ENCODE assay signal across 25 mouse cellular contexts in genomic region chr16:73015976-73016375, GRCm38 (mm10).
A peak's percentile ranks its signal among the peaks of the same experiment; 100 is the strongest.
DNase-seq lines count a peak whose midpoint lies in the region; ATAC-seq and TF ChIP-seq lines count a peak whose summit lies in the region.
"Had no signal": no experiment of that assay in that cellular context is flagged by ENCODE, and none has a peak within 500 bp of the region (broad histone marks: within the 10 kb centered on the region; RNA-seq: fewer than 3 reads in every experiment).

No protein-coding gene starts in this region.

- H3K4me3 ChIP-seq in forebrain, postnatal 0 days (ENCODE audit: low read depth, low read length) = no peak overlapping the region
- H3K4me3 ChIP-seq in forebrain, embryonic 16.5 days (replicated peaks; ENCODE audit: low read length) = no peak overlapping the region
- H3K4me3 ChIP-seq in heart, embryonic 16.5 days (ENCODE audit: low read length) = no peak overlapping the region
- no peak overlapping the region for H3K4me3 ChIP-seq in embryonic facial prominence, embryonic 13.5 days
- no peak overlapping the region for H3K4me3 ChIP-seq in limb, embryonic 13.5 days
- H3K4me3 ChIP-seq: gastrocnemius, adult 2 months; heart, embryonic 15.5 days; liver, embryonic 15.5 days; megakaryocyte, embryonic 14.5 days had no signal

- peaks cover 8% of the 10 kb centered on the region; the same call in 1 of the 2 replicates for H3K36me3 ChIP-seq in forebrain, postnatal 0 days (ENCODE audit: insufficient read depth)
- H3K36me3 ChIP-seq in forebrain, embryonic 16.5 days (ENCODE audit: control insufficient read depth, insufficient read depth) = peaks cover 4% of the 10 kb centered on the region; the same call in 1 of the 2 replicates
- no peaks in the 10 kb centered on the region for H3K36me3 ChIP-seq in heart, embryonic 16.5 days (ENCODE audit: control insufficient read depth, insufficient read depth)
- H3K36me3 ChIP-seq in embryonic facial prominence, embryonic 13.5 days = peaks cover 20% of the 10 kb centered on the region
- peaks cover 28% of the 10 kb centered on the region for H3K36me3 ChIP-seq in limb, embryonic 13.5 days
- H3K36me3 ChIP-seq: liver, embryonic 15.5 days had no signal

- no peak overlapping the region for H3K27ac ChIP-seq in forebrain, postnatal 0 days (ENCODE audit: low read depth, low read length)
- no peak overlapping the region for H3K27ac ChIP-seq in forebrain, embryonic 16.5 days (ENCODE audit: low read length)
- no peak overlapping the region for H3K27ac ChIP-seq in heart, embryonic 16.5 days (ENCODE audit: low read length)
- H3K27ac ChIP-seq in embryonic facial prominence, embryonic 13.5 days = peak overlapping the region; percentile 58; the same call in 1 of the 2 replicates
- H3K27ac ChIP-seq in limb, embryonic 13.5 days = peak overlapping the region; percentile 15; the same call in 1 of the 2 replicates
- H3K27ac ChIP-seq: gastrocnemius, adult 2 months; heart, embryonic 15.5 days; hindbrain, postnatal 0 days; liver, embryonic 15.5 days had no signal

- H3K4me2 ChIP-seq in forebrain, postnatal 0 days (ENCODE audit: low read depth) = no peak overlapping the region
- no peak overlapping the region for H3K4me2 ChIP-seq in forebrain, embryonic 16.5 days (ENCODE audit: low read length)
- no peak overlapping the region for H3K4me2 ChIP-seq in heart, embryonic 16.5 days (ENCODE audit: low read depth, low read length)
- H3K4me2 ChIP-seq in embryonic facial prominence, embryonic 13.5 days = no peak overlapping the region
- no peak overlapping the region for H3K4me2 ChIP-seq in limb, embryonic 13.5 days (replicated peaks)
- H3K4me2 ChIP-seq: heart, embryonic 15.5 days; liver, embryonic 15.5 days had no signal

- H3K27me3 ChIP-seq in forebrain, postnatal 0 days (ENCODE audit: insufficient read depth, low read length) = no peaks in the 10 kb centered on the region
- no peaks in the 10 kb centered on the region for H3K27me3 ChIP-seq in forebrain, embryonic 16.5 days (replicated peaks; ENCODE audit: control insufficient read depth, insufficient read depth, low read length)
- H3K27me3 ChIP-seq in heart, embryonic 16.5 days (ENCODE audit: control insufficient read depth, insufficient read depth, low read length) = no peaks in the 10 kb centered on the region
- H3K27me3 ChIP-seq in embryonic facial prominence, embryonic 13.5 days = no peaks in the 10 kb centered on the region
- no peaks in the 10 kb centered on the region for H3K27me3 ChIP-seq in limb, embryonic 13.5 days
- H3K27me3 ChIP-seq: heart, embryonic 15.5 days; liver, embryonic 15.5 days; megakaryocyte, embryonic 14.5 days had no signal

- ATAC-seq in forebrain, postnatal 0 days = peak; percentile 55; the same call in 1 of the 2 replicates
- ATAC-seq in forebrain, embryonic 16.5 days = no peak
- ATAC-seq in heart, embryonic 16.5 days (replicated peaks; ENCODE audit: extremely low read depth, insufficient read depth, low FRiP score) = peak; percentile 23; the same call in 1 of the 2 replicates
- no peak for ATAC-seq in embryonic facial prominence, embryonic 13.5 days (ENCODE audit: insufficient number of reproducible peaks, insufficient read depth, low FRiP score, low TSS enrichment, low read depth)
- no peak for ATAC-seq in limb, embryonic 13.5 days (ENCODE audit: low FRiP score, low read depth)
- no peak for ATAC-seq in granulocyte monocyte progenitor cell, adult 5-6 weeks (replicated peaks; ENCODE audit: poor library complexity, severe bottlenecking)
- ATAC-seq: CD4-positive, CD25-positive, alpha-beta regulatory T cell, adult 4 months; forebrain, embryonic 14.5 days; hindbrain, postnatal 0 days; intestine, embryonic 16.5 days had no signal

- no peaks in the 10 kb centered on the region for H3K4me1 ChIP-seq in forebrain, postnatal 0 days (ENCODE audit: insufficient read depth)
- peaks cover 3% of the 10 kb centered on the region; the same call in 1 of the 2 replicates for H3K4me1 ChIP-seq in forebrain, embryonic 16.5 days (replicated peaks; ENCODE audit: control insufficient read depth, insufficient read depth, low read length)
- H3K4me1 ChIP-seq in heart, embryonic 16.5 days (ENCODE audit: control insufficient read depth, insufficient read depth, low read length) = peaks cover 8% of the 10 kb centered on the region
- H3K4me1 ChIP-seq in embryonic facial prominence, embryonic 13.5 days = peaks cover 12% of the 10 kb centered on the region; the same call in 1 of the 2 replicates
- peaks cover 30% of the 10 kb centered on the region for H3K4me1 ChIP-seq in limb, embryonic 13.5 days
- H3K4me1 ChIP-seq: liver, embryonic 15.5 days; megakaryocyte, embryonic 14.5 days had no signal

- no peak for DNase-seq in forebrain, postnatal 0 days
- no peak for DNase-seq in heart, adult 9 months (ENCODE audit: low spot score in 2 of 2)
- DNase-seq in spleen, adult 12 weeks (ENCODE audit: low spot score) = no peak
- DNase-seq: adrenal gland, postnatal 14 days; cerebellum, adult 9-11 months; gastrocnemius, adult 2 months; kidney, adult 9 months; kidney, postnatal 14 days; liver; lung, postnatal 36 days; midbrain, embryonic 14.5 days; right cerebral cortex, postnatal 14 days; thymus, postnatal 14 days had no signal

- no peaks in the 10 kb centered on the region for H3K9me3 ChIP-seq in forebrain, postnatal 0 days (ENCODE audit: low read length)
- H3K9me3 ChIP-seq in forebrain, embryonic 16.5 days (ENCODE audit: control insufficient read depth, low read length) = no peaks in the 10 kb centered on the region
- H3K9me3 ChIP-seq in heart, embryonic 16.5 days (replicated peaks; ENCODE audit: control insufficient read depth, low read length) = no peaks in the 10 kb centered on the region
- no peaks in the 10 kb centered on the region for H3K9me3 ChIP-seq in embryonic facial prominence, embryonic 13.5 days
- no peaks in the 10 kb centered on the region for H3K9me3 ChIP-seq in limb, embryonic 13.5 days
- H3K9me3 ChIP-seq: heart, embryonic 15.5 days; liver, embryonic 15.5 days had no signal

- WGBS in forebrain, postnatal 0 days = 69% methylated on average over 4 of the region's 4 CpGs
- WGBS in forebrain, embryonic 16.5 days = 73% methylated on average over 4 of the region's 4 CpGs
- 45% methylated on average over 4 of the region's 4 CpGs for WGBS in heart, embryonic 16.5 days
- 63% methylated on average over 4 of the region's 4 CpGs for WGBS in embryonic facial prominence, embryonic 13.5 days
- WGBS in limb, embryonic 13.5 days = 56% methylated on average over 4 of the region's 4 CpGs

- no peak overlapping the region for H3K9ac ChIP-seq in forebrain, postnatal 0 days
- no peak overlapping the region for H3K9ac ChIP-seq in forebrain, embryonic 16.5 days (replicated peaks; ENCODE audit: low read depth, low read length)
- no peak overlapping the region for H3K9ac ChIP-seq in heart, embryonic 16.5 days (ENCODE audit: low read length)
- no peak overlapping the region for H3K9ac ChIP-seq in embryonic facial prominence, embryonic 13.5 days
- H3K9ac ChIP-seq in limb, embryonic 13.5 days = no peak overlapping the region
- H3K9ac ChIP-seq: heart, embryonic 15.5 days; liver, embryonic 15.5 days had no signal

- no peak for TF ChIP-seq CTCF in forebrain, postnatal 0 days (IDR thresholded peaks at IDR 0.05; ENCODE audit: low read depth)

Comparison
In these comparisons a context has a peak if more than half of its experiments do, and no peak if none do; other contexts are left out.
1. ATAC-seq: peak in forebrain, postnatal 0 days (single experiment) and heart, embryonic 16.5 days (single experiment); none in forebrain, embryonic 16.5 days (single experiment), embryonic facial prominence, embryonic 13.5 days (single experiment), limb, embryonic 13.5 days (single experiment) and granulocyte monocyte progenitor cell, adult 5-6 weeks (single experiment).
2. H3K27ac ChIP-seq: peak in embryonic facial prominence, embryonic 13.5 days (single experiment) and limb, embryonic 13.5 days (single experiment); none in forebrain, postnatal 0 days (single experiment), forebrain, embryonic 16.5 days (single experiment) and heart, embryonic 16.5 days (single experiment).